Mouse (Mus musculus) Patski (cell line): ENCODE results near the gene Prok1. TPM values are rescaled to one million over a fixed set of nuclear protein-coding genes. Genes with fewer than 3 reads are reported as not detected.

Source experiments
- ATAC-seq: fragments of 100-300 bp; one replicate; pipeline ENCODE4 v1.8.0; 2021
- CTCF ChIA-PET: fragments of 350-600 bp; sonication (Branson Sonifier 250); formaldehyde crosslinking; loops from one replicate; lab custom pipeline; 2022; ENCODE audit warnings: inconsistent platforms; lab: Charles Lee
- POLR2A ChIA-PET: fragments of 350-600 bp; sonication (Branson Sonifier 250); formaldehyde crosslinking; loops from one replicate; lab custom pipeline; 2022; ENCODE audit warnings: antibody characterized with exemption, inconsistent platforms; lab: Charles Lee
- DNase-seq: peaks from one replicate; pipeline ENCODE4 v3.0.0-alpha.2; 2011; ENCODE audit warnings: low read depth, low spot score
- H3K27me3 ChIP-seq: fragments of 371-371 bp; one replicate; pipeline ENCODE4 v1.5.1; 2021
- CTCF ChIP-seq: fragments of 100-300 bp; IDR thresholded peaks from one replicate; pipeline ENCODE4 v1.5.1; 2021
- in situ Hi-C: fragments of 300-500 bp; cut with MboI; formaldehyde crosslinking; loops from 3 replicates; pipeline ENCODE4 v1.11.1; 2018; ENCODE audit warnings: low pct_unique_long_range_greater_than_20kb, mixed read lengths
- polyA plus RNA-seq: library from polyadenylated mRNA; unstranded; gene quantifications from one replicate; pipeline ENCODE4 v1.2.3, GENCODE M21; 2021

Gene Prok1
- polyA plus RNA-seq: not detected

DNA sequence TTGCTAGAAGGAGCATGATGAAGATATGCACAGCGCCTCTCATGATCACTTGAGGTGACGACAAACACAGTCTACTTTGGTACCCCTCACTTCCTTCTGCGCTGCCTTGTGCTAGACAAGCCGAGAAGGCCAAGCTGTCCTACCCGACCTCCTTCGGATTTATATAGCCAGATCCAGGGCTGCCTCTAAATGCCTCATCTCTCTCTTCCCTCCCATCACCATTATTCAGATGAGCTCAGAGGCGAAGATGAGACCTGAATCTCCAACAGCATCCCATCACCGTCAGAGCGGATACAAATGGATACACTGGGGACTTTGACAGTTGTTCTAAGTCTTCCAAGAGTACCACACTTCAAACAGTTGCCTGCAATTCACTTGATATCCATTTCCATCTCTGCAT, at the start of gene Prok1:
Gene Prok1 (minus strand): TSS at position 101 of the 400 bp plus-strand sequence.
- POLR2A ChIA-PET: no interaction called here
- in situ Hi-C loops: loop anchor here (10.0 kb wide), 1 partner anchor 335 kb away; no protein-coding TSS in a partner anchor
- no peak for TF ChIP-seq CTCF
- no peak for ATAC-seq
- peaks cover 32% of the 10 kb centered on the region for H3K27me3 ChIP-seq
- no peak for DNase-seq
- CTCF ChIA-PET: no interaction called here

DNA sequence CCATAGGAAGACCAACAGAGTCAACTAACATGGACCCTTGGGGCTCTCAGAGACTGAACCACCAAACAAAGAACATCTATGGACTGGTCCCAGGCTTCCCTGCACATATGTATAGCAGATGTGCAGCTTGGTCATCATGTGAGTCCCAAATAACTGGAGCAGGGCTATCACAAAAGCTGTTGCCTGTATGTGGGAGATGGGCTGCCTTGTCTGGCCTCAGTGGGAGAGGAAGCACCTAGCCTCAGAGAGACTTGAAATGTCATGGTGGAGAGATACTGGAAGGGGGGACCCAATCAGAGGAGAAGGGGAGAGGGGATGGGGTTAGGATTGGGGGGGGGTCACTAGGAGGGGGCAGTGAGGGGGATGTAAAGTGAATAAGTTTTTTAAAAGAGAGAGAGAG, 47.8 kb upstream of the Prok1 start:
- no peaks in the 10 kb centered on the region for H3K27me3 ChIP-seq
- in situ Hi-C loops: no loop called here
- ChIA-PET CTCF (interaction anchor here (1.3 kb wide), 1 partner anchor 9 kb away, joined by 6 read pairs; no protein-coding TSS in a partner anchor), POLR2A (no interaction called here)
- ATAC-seq (no peak), DNase-seq (no peak)
- TF ChIP-seq CTCF: no peak

DNA sequence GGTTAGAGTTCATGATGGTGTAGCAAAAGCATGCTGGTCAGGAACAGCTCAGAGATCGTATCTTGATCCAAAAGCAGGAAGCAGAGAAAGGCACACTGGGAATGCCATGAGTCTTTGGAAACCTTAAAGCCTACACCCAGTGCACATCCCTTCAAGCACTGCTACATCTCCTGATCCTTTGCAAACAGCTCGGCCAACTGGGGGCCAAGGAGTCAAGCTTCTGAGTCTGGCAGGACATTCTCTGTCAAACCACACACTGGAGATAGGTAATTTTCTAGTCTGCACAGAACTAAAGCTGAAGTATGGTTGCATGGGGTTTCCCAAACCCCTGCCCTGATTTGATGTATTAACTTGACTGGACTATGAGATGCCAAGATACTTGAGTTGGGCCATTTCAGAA, 46.6 kb upstream of the Prok1 start:
- ChIA-PET CTCF (interaction anchor here (1.3 kb wide), 2 partner anchors 10 to 12 kb away, joined by 5 to 6 read pairs; no protein-coding TSS in a partner anchor), POLR2A (no interaction called here)
- no peak for ATAC-seq
- in situ Hi-C loops: no loop called here
- DNase-seq: no peak
- H3K27me3 ChIP-seq: no peaks in the 10 kb centered on the region
- no peak for TF ChIP-seq CTCF

DNA sequence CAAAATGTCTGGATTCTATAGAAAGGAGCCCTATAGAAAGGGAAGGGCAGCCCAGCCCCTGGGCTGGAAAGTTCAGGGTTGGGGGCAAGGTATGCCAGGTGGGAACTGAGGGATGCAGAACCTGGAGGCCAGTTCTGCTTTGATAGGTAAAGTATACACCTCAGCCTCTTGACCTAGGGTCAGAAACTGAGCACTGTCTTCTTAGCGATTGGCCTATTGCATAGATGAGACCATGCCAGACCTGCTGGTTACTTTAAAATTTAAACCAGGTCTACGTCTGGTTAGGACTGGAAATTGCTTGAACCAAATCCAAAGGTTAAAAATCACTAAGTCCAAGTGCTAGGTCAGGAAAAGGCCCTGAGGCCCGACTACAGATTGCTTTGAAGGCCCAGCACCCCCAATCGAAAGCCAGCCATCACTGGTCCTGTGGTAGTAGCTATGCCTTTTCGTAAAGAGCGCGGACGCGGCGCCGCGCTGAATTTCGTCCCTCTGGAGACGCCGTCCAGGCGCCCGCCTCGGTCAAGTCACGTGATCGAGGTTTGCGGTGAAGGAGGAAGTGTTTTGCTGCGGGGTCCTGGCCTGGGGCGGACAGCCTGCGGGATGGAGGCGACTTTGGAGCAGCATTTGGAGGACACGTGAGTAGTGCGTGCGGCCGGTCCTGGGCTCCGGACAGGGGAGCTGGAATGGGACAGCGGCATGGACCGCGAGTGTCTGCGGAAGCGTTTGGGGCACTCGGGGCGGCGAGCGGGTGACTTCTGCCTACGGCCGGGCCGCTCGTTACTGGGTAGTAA, 39.2 kb upstream of the Prok1 start, which contains the start of gene Lamtor5:
Gene Lamtor5 (plus strand): TSS at position 380 of the 791 bp plus-strand sequence.
- in situ Hi-C loops: loop anchor here (10.0 kb wide), 2 partner anchors 184 to 186 kb away; no protein-coding TSS in a partner anchor
- DNase-seq (peak; percentile 64), ATAC-seq (peak; percentile 80)
- no peak for TF ChIP-seq CTCF
- ChIA-PET POLR2A (interaction anchor here (1.1 to 1.9 kb wide), 2 partner anchors 11 to 54 kb away, joined by 3 to 8 read pairs; partner anchors contain the start of gene Rbm15), CTCF (interaction anchor here (0.8 to 1.4 kb wide), 6 partner anchors 11 to 193 kb away, joined by 3 to 5 read pairs (median 3); partner anchors contain the start of gene A630076J17Rik)
- H3K27me3 ChIP-seq: no peaks in the 10 kb centered on the region

DNA sequence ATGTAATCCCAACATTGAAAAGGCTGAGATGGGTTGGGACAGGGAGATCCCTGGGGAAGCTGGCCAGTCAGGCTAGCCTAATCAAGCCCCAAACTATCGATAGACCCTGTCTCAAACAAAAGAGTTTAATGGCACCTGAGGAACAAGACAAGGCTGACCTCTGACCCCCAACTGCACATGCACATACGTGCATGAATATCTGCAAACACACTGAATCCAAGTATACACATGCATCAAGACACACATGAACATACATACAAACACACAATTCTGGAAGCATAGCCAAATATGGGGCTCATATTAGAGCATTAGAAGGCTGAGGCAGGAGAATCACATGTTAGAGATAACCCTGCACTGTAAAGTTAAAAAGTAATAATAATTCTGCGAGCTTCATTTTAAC, 37.1 kb upstream of the Prok1 start:
- no peaks in the 10 kb centered on the region for H3K27me3 ChIP-seq
- ATAC-seq (no peak), DNase-seq (no peak)
- in situ Hi-C loops: loop anchor here (10.0 kb wide), 2 partner anchors 182 to 188 kb away; no protein-coding TSS in a partner anchor
- TF ChIP-seq CTCF: no peak
- ChIA-PET POLR2A (no interaction called here), CTCF (interaction anchor here (1.0 to 3.7 kb wide), 5 partner anchors 42 to 186 kb away, joined by 3 to 17 read pairs (median 5); no protein-coding TSS in a partner anchor)

DNA sequence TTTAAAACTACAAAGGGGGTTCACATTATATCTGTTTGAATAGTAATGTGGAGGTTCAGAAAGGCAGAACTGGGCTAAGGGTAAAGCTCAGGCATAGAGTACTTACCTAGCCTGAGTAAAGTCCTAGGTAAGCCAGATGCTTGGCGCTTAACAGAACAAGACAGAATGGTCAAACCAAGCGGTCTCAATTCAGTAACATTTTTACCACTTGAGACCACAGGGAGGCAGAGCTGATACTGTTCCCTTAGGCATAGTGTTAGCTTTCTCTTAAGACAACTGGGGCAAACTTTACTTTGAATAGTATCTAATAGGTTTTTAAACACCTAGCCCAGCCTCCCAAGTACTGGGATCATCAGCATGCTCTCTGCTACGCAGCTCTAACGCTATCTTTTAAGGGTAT, 36.5 kb upstream of the Prok1 start:
- no peaks in the 10 kb centered on the region for H3K27me3 ChIP-seq
- POLR2A ChIA-PET: no interaction called here
- no peak for ATAC-seq
- in situ Hi-C loops: loop anchor here (10.0 kb wide), 2 partner anchors 181 to 189 kb away; no protein-coding TSS in a partner anchor
- DNase-seq: no peak
- peak; percentile 33 for TF ChIP-seq CTCF
- CTCF ChIA-PET: interaction anchor here (1.0 to 3.7 kb wide), 6 partner anchors 25 to 187 kb away, joined by 3 to 17 read pairs (median 4); no protein-coding TSS in a partner anchor

DNA sequence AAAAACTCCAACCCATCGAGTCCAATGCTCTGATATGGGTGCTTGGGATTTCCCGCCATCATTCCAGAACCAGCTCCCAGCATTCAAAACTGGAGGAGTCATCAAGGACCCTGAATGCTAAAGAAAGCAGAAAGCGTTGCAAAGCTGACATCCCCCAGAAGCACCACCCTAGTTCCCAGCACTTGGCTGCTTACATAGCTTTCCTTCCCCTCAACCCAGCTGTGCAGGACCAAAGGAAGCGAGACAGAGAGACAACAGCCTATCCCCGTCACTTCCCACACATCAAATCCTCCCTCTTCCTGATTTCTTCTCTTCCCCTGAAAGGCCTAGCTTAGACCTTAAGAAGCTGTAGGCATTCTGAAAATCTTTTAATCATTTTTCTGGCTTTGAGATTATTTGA, 35.8 kb upstream of the Prok1 start:
- ATAC-seq: no peak
- in situ Hi-C loops: loop anchor here (10.0 kb wide), 2 partner anchors 181 to 189 kb away; no protein-coding TSS in a partner anchor
- POLR2A ChIA-PET: no interaction called here
- CTCF ChIA-PET: interaction anchor here (1.0 to 3.7 kb wide), 6 partner anchors 19 to 187 kb away, joined by 3 to 17 read pairs (median 4); no protein-coding TSS in a partner anchor
- H3K27me3 ChIP-seq: no peaks in the 10 kb centered on the region
- no peak for DNase-seq
- TF ChIP-seq CTCF: no peak

DNA sequence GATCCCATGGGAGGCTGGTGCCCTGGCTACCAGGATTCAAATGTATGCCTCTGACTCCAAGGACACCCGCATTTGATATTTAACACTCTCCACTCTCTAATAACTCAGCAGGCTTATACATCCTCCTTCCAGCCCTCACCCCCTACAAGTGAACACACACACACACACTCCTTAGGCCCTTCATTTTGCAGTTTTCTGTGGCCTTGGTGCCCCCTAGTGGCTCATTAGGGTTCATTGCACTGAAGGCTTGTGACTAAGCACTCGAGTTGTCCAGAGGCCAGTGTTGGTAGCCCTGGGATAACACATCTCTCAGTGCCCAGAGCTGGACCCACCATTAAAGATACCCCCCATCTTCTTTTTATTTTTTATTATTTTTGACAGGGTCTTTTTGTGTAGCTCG, 34.3 kb upstream of the Prok1 start:
- in situ Hi-C loops: loop anchor here (5.0 to 10.0 kb wide), 3 partner anchors 42 to 191 kb away; partner anchors contain the start of gene A630076J17Rik

DNA sequence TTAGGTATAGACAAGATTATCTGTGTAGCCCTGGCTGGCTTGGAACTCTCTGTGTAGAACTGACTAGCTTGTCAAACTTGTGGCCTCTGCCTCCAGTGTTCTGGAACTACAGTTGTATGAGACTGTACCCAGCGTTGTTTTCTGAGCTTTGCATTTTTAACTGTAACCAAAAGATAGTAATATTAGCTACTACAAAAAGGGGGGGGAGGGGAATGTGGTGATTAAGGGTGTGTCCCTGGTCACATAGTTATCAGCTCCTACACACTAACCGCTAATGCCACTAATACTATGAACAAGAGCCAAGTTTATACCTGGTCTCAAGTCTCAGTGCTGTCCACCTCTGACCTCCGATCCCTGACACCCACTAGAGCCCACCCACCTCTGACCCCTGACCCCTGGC, 32.9 kb upstream of the Prok1 start:
- ATAC-seq (no peak), DNase-seq (no peak)
- CTCF ChIA-PET: interaction anchor here (0.7 to 2.9 kb wide), 5 partner anchors 9 to 190 kb away, joined by 4 to 23 read pairs (median 6); partner anchors contain the start of gene A630076J17Rik
- in situ Hi-C loops: loop anchor here (5.0 to 10.0 kb wide), 3 partner anchors 40 to 192 kb away; partner anchors contain the start of gene A630076J17Rik
- H3K27me3 ChIP-seq: no peaks in the 10 kb centered on the region
- no peak for TF ChIP-seq CTCF
- POLR2A ChIA-PET: no interaction called here

More for the DNA sequence above, 34.3 kb upstream of the Prok1 start:
- ChIA-PET POLR2A (no interaction called here), CTCF (interaction anchor here (0.7 to 2.9 kb wide), 6 partner anchors 10 to 93 kb away, joined by 3 to 23 read pairs (median 4); partner anchors contain the start of gene A630076J17Rik)
- H3K27me3 ChIP-seq: no peaks in the 10 kb centered on the region
- TF ChIP-seq CTCF: peak; percentile 97
- peak; percentile 85 for ATAC-seq
- DNase-seq: no peak

DNA sequence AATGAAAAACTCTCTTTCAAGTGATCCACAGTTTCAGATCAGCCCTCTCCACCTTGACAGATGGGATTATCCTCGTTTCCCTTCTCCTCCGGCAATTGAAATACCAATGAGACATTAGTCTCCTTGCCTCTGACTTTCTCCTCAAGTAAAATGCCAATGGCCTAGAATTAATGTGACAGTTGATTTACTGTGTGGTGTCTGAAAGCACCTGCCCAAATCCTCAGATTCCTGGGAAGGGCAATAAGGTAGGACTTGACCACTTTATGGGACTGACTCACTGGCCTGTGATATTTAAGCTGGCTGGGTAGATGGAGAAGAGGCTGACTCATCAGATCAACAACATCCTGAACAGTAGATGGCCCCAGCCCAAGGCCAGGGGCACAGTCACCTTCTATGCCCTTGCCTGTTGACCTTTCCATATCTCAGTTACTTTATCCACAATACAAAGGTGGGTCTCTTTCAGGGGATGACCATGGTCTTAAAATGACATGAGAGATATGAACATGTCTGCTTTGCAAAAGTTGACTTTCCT, 27.4 kb upstream of the Prok1 start:
- no peaks in the 10 kb centered on the region for H3K27me3 ChIP-seq
- TF ChIP-seq CTCF: no peak
- CTCF ChIA-PET: no interaction called here
- ATAC-seq (no peak), DNase-seq (no peak)
- in situ Hi-C loops: no loop called here
- POLR2A ChIA-PET: no interaction called here
